Mouse (Mus musculus): ENCODE measurements at regions not wholly inside any gene's neighbourhood (a gene's known extent, or its start where the extent isn't known, plus 50 kb on each side); places are given as distances from the start of the nearest gene placed in this dataset.
A peak's percentile ranks its signal among the peaks of the same experiment; 100 is the strongest.

DNA sequence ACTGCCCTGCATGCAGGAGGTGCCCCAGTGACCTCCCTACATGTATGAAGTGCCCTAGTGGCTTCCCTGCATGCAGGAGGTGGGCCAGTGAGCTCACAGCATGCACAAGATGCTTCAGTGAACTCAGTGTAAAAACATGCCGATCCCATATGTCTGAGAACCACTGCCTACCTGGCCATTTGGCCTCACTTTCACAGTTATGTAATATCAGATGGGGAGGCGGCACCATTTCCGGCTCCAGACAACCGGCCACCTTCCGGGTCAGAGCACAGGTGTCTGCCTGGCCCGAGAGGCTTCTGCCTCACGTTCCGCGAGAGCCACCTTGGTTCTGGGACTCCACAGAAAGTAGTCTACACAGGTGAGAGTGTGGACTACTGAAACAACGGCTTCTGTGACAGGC, 156.2 kb upstream of the Stac start:
- DNase-seq (ENCODE audit: low spot score in 2 of 2): no peak
- intact Hi-C loops (cut with DNase I): no loop called here

DNA sequence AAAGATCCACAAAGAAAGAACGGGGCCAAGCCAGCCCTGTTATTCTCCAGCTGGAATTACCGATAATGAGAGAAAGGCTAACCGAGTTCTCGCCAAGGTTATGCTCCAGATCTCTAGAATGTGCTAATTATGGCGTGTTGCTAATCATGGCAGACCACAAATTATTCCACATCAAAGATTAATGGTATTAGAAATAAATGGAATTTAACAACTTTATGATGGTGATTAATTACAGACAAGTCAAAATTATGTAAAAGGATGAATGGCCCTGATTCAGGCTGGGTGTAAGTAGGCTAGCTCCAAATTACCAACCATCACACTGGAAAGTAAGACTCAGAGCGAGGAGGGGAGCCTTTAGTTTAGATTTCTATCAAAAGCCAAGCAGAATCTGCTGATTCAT, 151.0 kb upstream of the Stac start:
- intact Hi-C loops (cut with DNase I): no loop called here
- no peak for DNase-seq (ENCODE audit: low spot score in 2 of 2)

DNA sequence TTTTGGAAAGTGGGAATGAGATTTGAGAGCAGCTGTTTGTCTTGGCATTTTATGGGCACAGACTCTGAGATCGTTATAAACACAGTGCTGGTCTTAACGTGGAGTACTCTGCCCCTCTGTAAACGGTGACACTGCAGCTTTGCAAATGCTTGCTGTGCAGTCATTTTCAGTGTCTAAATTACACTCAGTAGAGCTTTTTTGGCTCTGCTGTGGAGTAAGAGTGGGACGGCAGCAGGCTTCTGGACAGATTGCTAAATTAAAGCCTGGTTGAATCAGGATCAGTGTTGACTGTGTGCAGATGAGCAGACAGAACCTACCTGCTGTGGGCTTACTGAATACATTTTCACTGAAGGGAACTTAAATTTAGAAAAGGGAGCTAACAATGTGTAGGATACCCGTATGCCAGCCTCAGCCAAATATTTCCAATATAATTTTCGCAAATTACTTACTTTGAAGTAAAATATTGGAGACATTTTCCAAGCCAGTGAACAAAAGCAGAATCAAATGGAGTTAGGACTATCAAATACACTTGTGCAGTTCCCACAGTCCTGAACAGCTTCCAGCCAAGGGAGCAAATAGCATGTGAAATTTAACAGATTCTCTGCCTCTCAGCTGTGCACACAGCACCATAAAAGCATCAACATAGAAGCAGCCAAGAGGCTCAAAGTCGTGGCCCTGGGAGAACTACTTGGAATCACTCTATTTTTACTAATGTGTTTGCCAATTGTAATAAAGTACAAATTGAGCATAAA, 148.1 kb upstream of the Stac start:
- intact Hi-C loops (cut with DNase I): loop anchor here (10.0 kb wide), 1 partner anchor 153 kb away; no protein-coding TSS in a partner anchor

DNA sequence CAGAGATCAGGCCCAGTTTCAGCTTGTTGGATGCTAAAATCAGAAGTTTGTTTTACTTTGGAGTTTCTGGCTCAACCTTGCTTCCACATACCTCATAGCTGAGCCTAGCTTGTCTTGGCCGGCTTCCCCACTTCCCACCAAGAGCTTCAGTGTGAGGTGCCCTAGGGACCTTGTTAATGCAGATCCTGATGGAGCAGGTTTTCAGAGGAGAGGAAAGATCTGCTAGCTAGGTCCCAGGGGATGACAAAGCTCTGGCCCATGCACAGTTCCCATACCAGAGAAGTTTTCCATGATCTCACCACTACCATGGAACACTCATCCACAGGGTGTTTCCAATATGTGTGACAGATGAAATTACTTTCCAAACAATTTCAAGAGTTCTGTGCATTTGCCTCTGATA, 131.9 kb upstream of the Stac start:
- no peak for DNase-seq (ENCODE audit: low spot score in 2 of 2)
- intact Hi-C loops (cut with DNase I): no loop called here

More for the DNA sequence above, 148.1 kb upstream of the Stac start:
- DNase-seq (ENCODE audit: low spot score in 2 of 2): peak; percentile 47 to 50

DNA sequence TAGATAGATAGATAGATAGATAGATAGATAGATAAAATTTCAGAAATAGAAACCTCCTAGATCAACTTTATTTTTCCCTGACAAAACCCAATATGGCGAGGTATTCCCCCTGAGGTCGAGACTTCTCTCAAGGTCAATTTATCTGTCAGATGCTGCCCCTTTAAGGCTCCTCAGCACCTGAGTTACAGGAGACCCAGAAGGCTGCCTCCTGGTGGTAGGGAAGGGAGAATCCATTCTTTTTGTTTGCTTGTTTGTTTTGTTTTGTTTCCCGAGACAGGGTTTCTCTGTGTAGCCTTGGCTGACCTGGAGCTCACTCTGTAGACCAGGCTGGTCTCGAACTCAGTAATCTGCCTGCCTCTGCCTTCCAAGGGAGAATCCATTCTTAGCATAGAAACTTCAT, 127.3 kb upstream of the Stac start:
- no peak for DNase-seq (ENCODE audit: low spot score in 2 of 2)
- intact Hi-C loops (cut with DNase I): no loop called here

DNA sequence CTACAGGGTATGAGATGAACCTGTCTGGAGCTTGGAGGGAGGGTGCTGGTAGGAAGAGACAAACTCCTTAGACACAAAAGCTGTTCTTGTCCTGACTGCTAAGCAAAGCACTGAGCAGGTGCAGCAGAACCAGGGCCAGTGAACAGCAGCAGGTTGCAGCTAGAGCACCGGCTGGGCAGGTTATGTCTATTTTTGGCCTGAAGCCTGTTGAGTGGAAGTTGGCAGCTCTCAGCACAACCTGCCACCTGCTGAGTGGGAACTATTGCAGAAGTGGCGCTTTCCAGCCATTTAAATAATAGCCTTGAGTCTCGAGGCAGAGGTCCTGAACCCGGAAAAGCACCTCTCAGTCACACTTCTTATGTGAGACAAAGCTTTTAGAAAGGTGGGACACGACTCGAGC, 114.8 kb upstream of the Stac start:
- intact Hi-C loops (cut with DNase I): no loop called here
- DNase-seq (ENCODE audit: low spot score in 2 of 2): no peak

DNA sequence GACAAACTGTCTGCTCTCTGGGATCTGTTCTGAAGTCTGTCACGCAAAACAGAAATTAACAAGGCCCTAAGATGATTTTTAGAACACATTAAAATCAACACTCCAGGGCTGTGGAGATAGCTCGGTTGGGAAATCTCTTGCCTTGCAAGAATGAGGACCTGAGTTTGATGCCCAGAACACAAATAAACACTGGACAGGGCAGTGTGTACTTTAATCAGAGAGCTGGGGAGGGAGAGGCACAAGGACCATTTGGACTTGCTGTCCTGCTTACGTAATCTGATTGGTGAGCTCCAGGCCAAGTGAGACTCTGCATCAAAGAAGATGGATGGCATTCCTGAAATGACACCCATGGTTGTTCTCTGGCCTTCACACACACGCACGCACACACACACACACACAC, 111.2 kb upstream of the Stac start:
- intact Hi-C loops (cut with DNase I): no loop called here
- no peak for DNase-seq (ENCODE audit: low spot score in 2 of 2)

DNA sequence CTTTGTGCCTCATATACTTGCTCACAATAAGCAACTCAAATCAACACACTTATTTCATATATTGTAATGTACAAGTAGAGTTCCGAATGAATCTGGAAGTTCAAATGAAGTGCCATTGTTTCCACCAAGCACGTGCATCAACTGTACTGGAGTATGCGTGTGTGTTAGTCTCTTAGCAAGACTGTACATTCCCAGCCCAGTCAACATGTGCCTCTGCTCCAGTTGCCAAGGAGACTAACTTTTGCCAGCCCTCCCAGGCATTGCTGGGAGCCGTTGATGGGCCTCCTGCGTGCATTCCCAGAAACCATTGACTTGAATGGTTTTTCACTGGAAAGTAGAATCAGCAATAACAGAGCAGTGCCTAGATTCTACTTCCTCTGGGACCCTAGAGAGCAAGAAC, 110.7 kb upstream of the Stac start:
- intact Hi-C loops (cut with DNase I): no loop called here
- no peak for DNase-seq (ENCODE audit: low spot score in 2 of 2)

DNA sequence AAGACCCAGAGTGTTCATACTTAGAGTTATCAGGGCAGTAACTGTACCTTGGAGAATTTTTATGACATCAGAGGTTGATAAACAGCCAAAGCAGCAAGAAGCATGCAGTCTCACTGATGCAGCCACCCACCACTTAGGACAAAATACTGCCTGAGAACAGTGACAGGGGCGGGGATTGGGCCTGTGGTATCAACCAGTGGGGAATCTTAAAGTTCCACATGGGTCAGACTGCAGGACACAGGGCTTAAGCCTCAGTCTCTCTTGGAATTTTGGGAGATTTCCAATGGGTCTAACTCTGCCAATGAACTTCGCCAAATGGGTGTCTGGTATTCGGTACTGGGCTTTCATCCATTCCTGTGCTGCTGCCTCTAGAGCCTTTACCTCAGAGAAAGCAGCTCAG, 88.8 kb upstream of the Stac start:
- intact Hi-C loops (cut with DNase I): no loop called here
- DNase-seq (ENCODE audit: low spot score in 2 of 2): no peak

DNA sequence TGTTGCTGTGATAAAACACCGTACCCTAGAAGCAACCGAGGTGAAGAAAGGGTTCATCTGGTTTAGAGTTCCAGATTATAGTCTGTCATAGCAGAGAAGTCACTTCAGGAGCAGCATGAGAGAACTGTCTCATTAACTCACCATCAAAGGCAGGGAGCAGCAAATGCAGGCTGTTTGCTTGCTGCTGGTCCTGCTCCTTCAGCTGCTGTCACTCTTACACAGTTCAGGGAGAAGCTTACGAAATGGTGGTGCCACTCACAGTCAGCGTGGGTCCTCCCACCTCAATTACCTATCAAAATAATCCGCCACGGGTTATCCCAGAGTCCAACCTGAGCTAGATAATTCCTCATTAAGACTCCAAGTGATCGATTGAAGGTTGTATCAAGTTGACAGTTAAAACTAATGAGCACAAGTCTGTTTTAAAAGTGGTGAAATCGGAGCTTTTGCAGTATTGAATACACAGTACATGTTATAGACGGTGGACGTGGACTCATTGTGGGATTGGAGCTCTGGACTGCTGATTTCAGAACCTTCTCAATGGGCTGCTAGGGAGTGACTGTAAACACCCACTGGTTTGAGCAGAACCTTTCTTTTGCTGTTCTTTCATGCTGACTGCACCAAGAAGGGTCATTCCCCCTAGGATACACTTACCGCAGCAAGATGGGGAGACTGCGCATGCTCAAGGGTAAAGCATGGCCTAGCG, 87.4 kb upstream of the Stac start:
- DNase-seq (ENCODE audit: low spot score in 2 of 2): no peak
- intact Hi-C loops (cut with DNase I): no loop called here

DNA sequence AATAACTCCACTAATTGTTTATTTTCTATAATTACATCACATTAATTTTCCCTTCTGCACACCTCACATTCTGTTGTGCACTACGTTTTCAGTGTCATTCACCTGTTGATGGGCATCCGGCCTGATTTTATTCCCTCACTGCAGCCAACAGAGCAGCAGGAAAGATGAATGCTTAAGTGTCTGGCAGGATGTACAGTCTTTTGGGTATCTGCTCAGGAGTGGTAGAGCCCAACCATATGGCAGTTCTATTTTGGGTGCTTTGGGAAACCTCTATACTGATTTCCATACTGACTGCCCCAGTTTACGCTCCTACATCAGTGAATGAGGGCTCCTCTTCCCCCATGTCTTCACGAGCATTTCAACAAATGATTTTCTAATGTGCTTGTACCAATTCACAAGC, 84.1 kb upstream of the Stac start:
- DNase-seq (ENCODE audit: low spot score in 2 of 2): peak in 1 of 2 experiments; percentile 9
- intact Hi-C loops (cut with DNase I): no loop called here

DNA sequence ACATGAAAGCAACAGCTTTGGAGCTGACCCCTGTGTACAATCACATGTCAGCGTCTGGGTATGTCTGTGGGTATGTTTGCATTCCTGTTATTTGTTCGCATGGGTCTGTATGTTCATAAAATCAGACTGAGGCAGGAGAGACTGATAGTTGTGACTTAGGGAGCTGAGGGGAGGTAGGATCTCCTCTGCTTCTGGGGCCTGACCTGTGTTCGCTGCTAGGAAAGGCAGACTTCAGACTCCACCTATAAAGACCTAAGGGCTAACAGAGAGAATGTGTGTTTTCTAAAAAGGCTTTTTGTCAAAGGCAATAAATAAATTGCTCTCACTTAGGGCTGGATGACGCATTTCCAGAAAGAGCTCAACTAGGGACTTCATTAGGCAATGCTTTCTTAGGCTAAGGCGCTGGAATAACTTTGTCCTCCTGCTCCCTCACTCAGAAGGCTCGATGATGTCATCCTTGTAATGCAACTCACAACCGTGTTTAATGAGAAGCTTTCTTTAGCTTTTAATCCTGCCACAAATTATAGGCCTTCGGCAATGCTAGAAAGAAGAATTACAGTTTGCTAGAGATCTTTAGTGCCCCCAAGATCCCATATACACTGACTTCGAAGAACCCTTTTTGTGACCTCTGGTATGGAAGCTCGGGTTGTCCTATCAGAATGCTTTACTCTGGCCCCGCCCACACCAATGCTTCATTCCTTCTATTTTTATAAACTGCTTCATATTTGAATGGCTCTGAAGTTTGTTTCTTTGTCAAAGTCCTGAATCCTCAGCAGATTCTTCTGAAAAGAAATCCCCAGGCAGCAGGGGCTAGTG, 72.7 kb upstream of the Stac start:
- no peak for DNase-seq (ENCODE audit: low spot score in 2 of 2)
- intact Hi-C loops (cut with DNase I): no loop called here

DNA sequence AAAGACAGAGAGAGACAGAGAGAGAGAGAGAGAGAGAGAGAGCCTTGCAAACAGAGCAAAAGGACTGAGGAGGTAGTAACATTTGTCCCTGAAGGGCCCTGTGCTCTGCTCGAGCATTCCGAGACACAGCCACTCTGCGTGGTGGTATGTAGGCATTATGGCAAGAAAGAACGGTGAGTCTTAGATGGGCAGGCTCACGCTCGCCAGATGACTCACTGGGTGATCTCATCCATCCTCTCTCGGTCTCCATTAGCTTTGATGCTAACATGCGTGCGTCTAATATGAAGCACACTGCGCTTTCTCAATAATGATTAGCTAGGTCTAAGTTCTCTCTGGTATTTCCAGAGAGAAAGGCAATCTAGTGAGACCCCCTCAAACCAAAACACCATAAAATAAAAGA, 65.1 kb upstream of the Stac start:
- intact Hi-C loops (cut with DNase I): no loop called here

DNA sequence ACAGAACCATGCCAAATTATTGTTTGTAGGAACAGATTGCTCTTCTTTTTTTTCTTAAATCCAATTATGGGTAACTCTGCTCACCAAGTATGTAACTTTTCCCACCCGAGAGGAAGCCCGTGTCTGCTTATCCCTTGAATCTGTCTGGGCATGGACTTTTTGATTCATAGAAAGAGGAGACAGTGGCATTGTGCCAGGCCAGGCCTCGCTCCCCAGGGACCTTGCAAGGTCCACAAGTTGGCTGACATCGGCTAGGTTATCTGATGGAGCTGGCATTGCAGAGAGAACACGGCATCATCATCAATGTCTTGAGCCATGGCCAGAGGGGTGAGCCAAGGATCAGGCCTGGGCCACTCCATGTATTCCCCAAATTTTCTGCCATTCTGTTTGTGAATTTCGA, 56.0 kb upstream of the Stac start:
- intact Hi-C loops (cut with DNase I): no loop called here
- DNase-seq (ENCODE audit: low spot score in 2 of 2): no peak

More for the DNA sequence above, 65.1 kb upstream of the Stac start:
- no peak for DNase-seq (ENCODE audit: low spot score in 2 of 2)

DNA sequence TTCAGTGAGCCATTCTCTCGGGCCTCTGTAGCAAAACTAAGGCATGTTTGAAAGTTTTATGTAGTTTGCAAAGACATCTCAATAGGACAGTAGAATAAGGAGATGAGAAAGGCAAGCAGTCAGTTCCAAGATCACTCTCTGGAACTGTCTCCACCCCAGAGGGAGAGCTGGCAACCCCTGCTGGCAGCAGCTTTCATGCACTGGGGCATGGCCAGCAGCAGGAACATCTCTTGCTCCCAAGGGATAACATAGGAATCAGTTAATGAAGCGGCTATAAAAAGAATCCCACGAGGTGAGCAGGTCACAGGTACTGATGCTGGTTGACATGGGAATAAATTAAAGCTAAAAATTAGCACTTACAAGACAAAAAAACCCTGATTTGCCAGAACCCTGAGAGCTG, 55.1 kb upstream of the Stac start:
- intact Hi-C loops (cut with DNase I): no loop called here
- no peak for DNase-seq (ENCODE audit: low spot score in 2 of 2)
